Mouse (Mus musculus) hindbrain, embryonic 15.5 days (tissue): ENCODE data around the gene Clspn. TPM values are rescaled to one million over a fixed set of nuclear protein-coding genes. Genes with fewer than 3 reads are reported as not detected.

Experiments
- ATAC-seq: fragments of 200-750 bp; cut with Nextera tagmentation; 2 replicates; pipeline ENCODE4 v1.8.0; 2017; ENCODE audit warnings: low read depth, moderate number of reproducible peaks, moderate TSS enrichment; ENCODE audit not compliant: low FRiP score
- H3K27ac ChIP-seq: fragments of 300-500 bp; sonication (generic); replicated peaks from 2 replicates; pipeline ENCODE4 v1.5.1; 2015; ENCODE audit warnings: mild to moderate bottlenecking, inconsistent platforms
- H3K27me3 ChIP-seq: fragments of 300-500 bp; sonication (generic); 2 replicates; pipeline ENCODE4 v1.6.1; 2015; ENCODE audit warnings: control low read depth, inconsistent platforms
- H3K36me3 ChIP-seq: fragments of 300-500 bp; sonication (generic); 2 replicates; pipeline ENCODE4 v1.6.1; 2015; ENCODE audit warnings: control low read depth, inconsistent platforms
- H3K4me1 ChIP-seq: fragments of 300-500 bp; sonication (generic); replicated peaks from 2 replicates; pipeline ENCODE4 v1.6.1; 2015; ENCODE audit warnings: control low read depth, inconsistent platforms
- H3K4me2 ChIP-seq: fragments of 300-500 bp; sonication (generic); 2 replicates; pipeline ENCODE4 v1.6.1; 2015; ENCODE audit warnings: moderate library complexity, mild to moderate bottlenecking, inconsistent platforms
- H3K4me3 ChIP-seq: fragments of 300-500 bp; sonication (generic); 2 replicates; pipeline ENCODE4 v1.5.1; 2015; ENCODE audit warnings: mild to moderate bottlenecking, inconsistent platforms
- H3K9ac ChIP-seq: fragments of 300-500 bp; sonication (generic); 2 replicates; pipeline ENCODE4 v1.6.1; 2015; ENCODE audit warnings: inconsistent platforms
- H3K9me3 ChIP-seq: fragments of 300-500 bp; sonication (generic); 2 replicates; pipeline ENCODE4 v1.6.1; 2016; ENCODE audit warnings: control low read depth, inconsistent platforms
- WGBS: fragments of 180-500 bp; shearing (Covaris S2); methylation state at CpG from one replicate; pipeline ENCODE4 v1.1.7; 2015; 5-methylcytosine and 5-hydroxymethylcytosine counted together
- polyA plus RNA-seq: library from polyadenylated mRNA; unstranded; fragments of >200 nt; fragmentation: Nextera tagmentation; extraction: Ambion mirVana; gene quantifications from 2 replicates; pipeline ENCODE4 v1.2.1, GENCODE M21; 2015

Clspn gene
- polyA plus RNA-seq, 1 experiment from 2014 or later: 9.5 TPM

DNA sequence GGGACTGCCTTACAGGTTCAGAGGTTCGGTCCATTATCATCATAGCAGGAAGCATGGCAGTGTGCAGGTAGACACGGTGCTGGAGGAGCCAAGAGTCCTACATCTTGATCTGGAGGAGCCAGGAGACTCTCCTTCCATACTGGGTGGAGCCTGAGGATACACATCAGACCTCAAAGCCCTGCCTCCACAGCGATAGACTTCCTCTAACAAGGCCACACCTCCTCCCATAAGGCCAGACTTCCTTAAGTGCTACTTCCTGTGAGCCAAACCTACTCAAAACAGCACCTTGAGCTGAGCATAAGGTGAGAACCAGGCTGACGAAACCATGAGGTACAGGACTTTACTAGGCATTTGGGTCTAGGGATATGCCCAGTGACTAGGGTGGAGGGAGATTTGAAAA is 59.6 kb downstream of the Clspn start:
- Histone ChIP-seq H3K4me3 (no peak overlapping the region), H3K9ac (no peak overlapping the region), H3K4me1 (peaks cover 19% of the 10 kb centered on the region), H3K9me3 (no peaks in the 10 kb centered on the region), H3K4me2 (no peak overlapping the region), H3K27ac (no peak overlapping the region), H3K36me3 (no peaks in the 10 kb centered on the region), H3K27me3 (peaks cover 7% of the 10 kb centered on the region; the same call in 1 of the 2 replicates)
- no peak for ATAC-seq
- 92% methylated on average over 4 of the region's 4 CpGs for WGBS

- Histone ChIP-seq H3K4me3 (peak overlapping the region; percentile 35), H3K9ac (peak overlapping the region; percentile 43), H3K4me1 (peaks cover 13% of the 10 kb centered on the region), H3K4me2 (peak overlapping the region; percentile 65), H3K36me3 (no peaks in the 10 kb centered on the region), H3K9me3 (no peaks in the 10 kb centered on the region), H3K27me3 (peaks cover 12% of the 10 kb centered on the region), H3K27ac (no peak overlapping the region)
- 3% methylated on average over 33 of the region's 33 CpGs for WGBS
- peak; percentile 34; the same call in 1 of the 2 replicates for ATAC-seq
Measured at GRCm38 (mm10) chr4:126619691-126620330, 63.1 kb downstream of the Clspn start.

DNA sequence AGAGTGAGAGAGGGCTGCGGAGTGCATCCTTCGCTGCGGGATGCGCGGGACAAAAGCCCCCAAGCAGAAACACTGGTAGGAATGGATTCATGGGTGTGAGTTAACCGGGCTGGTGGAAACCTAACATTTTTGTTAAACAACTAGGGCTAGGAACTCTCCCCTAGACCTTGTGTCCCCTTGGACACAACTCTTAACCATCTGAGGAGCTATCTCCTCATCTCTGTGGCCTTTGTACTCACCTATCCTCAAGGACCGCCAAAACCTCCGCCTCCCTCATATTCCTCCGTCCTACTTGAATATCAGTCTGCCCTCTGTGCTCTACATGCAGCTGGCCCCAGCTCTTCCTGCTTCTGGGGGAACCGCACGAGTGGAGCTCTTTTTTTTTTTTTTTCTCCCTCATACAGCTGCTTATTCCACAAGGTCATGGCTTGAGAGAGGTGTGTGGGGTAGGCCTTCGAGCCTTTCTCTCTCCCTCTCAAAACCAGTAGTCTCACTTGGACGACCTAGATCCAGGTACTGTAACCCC is 63.7 kb downstream of the Clspn start:
- peak; percentile 15; the same call in 1 of the 2 replicates for ATAC-seq
- H3K9ac ChIP-seq: peak overlapping the region; percentile 43
- no peaks in the 10 kb centered on the region for H3K36me3 ChIP-seq
- WGBS: 17% methylated on average over 13 of the region's 13 CpGs
- H3K4me3 ChIP-seq: peak overlapping the region; percentile 35
- peaks cover 13% of the 10 kb centered on the region for H3K4me1 ChIP-seq
- no peak overlapping the region for H3K27ac ChIP-seq
- no peaks in the 10 kb centered on the region for H3K9me3 ChIP-seq
- peaks cover 12% of the 10 kb centered on the region for H3K27me3 ChIP-seq
- H3K4me2 ChIP-seq: peak overlapping the region; percentile 65

- Histone ChIP-seq H3K9ac (no peak overlapping the region), H3K27me3 (0 out of 2 replicates have a peak, but pooled peaks cover 2% of the 10 kb centered on the region), H3K4me1 (peaks cover 12% of the 10 kb centered on the region), H3K4me3 (no peak overlapping the region), H3K27ac (no peak overlapping the region), H3K36me3 (no peaks in the 10 kb centered on the region), H3K9me3 (no peaks in the 10 kb centered on the region), H3K4me2 (peak overlapping the region; percentile 41)
- 3% methylated on average over 23 of the region's 23 CpGs for whole genome bisulfite sequencing
- ATAC-seq: no peak
Measured at GRCm38 (mm10) chr4:126627021-126627681, 70.4 kb downstream of the Clspn start.

DNA sequence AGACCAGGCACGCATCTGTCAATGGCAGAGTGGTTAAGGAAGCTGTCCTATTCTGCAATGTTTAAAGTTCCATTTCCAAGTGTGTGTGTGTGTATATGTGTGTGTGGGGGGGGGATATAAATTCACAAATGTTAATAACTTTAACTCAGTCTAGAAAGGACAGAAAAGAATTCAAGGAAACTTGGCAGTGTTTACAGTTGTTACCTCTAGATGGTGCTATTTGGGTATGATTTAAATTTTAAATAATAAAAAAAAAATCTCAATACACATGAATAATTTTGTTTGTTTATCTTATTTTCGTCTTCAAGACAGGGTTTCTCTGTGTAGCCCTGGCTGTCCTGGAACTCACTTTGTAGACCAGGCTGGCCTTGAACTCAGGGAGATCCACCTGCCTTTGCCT is 75.2 kb downstream of the Clspn start:
- H3K27me3 ChIP-seq: peaks cover 8% of the 10 kb centered on the region; the same call in 1 of the 2 replicates
- H3K4me1 ChIP-seq: peaks cover 18% of the 10 kb centered on the region
- no peaks in the 10 kb centered on the region for H3K36me3 ChIP-seq
- no peak overlapping the region for H3K27ac ChIP-seq
- WGBS: 49% methylated on average over 2 of the region's 2 CpGs
- no peak for ATAC-seq
- no peak overlapping the region for H3K9ac ChIP-seq
- no peak overlapping the region for H3K4me3 ChIP-seq
- H3K9me3 ChIP-seq: no peaks in the 10 kb centered on the region
- H3K4me2 ChIP-seq: no peak overlapping the region

DNA sequence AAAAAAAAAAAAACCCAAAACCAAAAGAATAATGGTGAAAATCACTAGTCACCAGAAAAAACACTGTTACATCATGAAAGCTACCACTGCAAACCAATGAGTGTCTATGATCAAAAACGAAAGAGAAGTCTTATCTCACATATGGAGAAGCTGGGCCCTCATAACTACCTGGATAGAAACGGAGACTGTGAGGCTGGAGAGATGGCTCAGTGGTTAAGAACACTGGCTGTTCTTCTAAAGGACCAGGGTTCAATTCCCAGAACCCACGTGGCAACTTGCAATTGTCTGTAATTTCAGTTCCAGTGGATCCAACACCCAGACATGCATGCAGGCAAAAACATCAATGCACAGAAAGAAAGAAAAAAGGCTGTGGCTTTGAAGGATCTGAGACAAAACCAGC is 75.9 kb downstream of the Clspn start:
- ATAC-seq: no peak
- Histone ChIP-seq H3K27me3 (peaks cover 11% of the 10 kb centered on the region; the same call in 1 of the 2 replicates), H3K9me3 (no peaks in the 10 kb centered on the region), H3K27ac (no peak overlapping the region), H3K9ac (no peak overlapping the region), H3K4me2 (no peak overlapping the region), H3K4me3 (no peak overlapping the region), H3K4me1 (peaks cover 11% of the 10 kb centered on the region; the same call in 1 of the 2 replicates), H3K36me3 (no peaks in the 10 kb centered on the region)
- WGBS: 68% methylated on average over 3 of the region's 3 CpGs

DNA sequence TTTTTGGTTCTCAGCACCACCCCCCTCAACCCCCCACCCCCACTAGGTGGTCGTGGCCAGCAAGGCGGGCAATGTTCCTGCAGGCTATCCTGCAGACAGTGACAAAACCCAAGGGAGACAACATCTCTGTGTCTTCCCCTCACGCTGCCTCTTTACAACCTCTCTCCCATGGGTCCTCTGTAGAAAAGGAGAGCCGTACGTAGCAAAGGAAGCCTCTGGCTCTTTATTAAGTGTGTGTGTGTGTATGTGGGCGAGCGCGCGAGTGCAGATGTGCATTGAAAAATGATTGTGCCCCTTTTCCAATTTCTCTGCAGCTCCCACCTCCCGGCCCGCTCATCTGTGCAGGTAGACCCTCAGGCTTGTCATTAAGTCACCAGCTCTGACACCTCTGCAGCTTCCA is 79.6 kb downstream of the Clspn start:
- H3K9ac ChIP-seq: no peak overlapping the region
- ATAC-seq: no peak

GRCm38 (mm10) chr4:126637446-126637845 is 80.7 kb downstream of the Clspn start:
- Histone ChIP-seq H3K4me1 (peaks cover 15% of the 10 kb centered on the region), H3K27ac (no peak overlapping the region), H3K4me2 (no peak overlapping the region), H3K4me3 (no peak overlapping the region), H3K9me3 (no peaks in the 10 kb centered on the region), H3K36me3 (no peaks in the 10 kb centered on the region), H3K9ac (no peak overlapping the region), H3K27me3 (peaks cover 14% of the 10 kb centered on the region; the same call in 1 of the 2 replicates)
- 60% methylated on average over 4 of the region's 4 CpGs for WGBS
- ATAC-seq: no peak

More for the DNA sequence above, 79.6 kb downstream of the Clspn start:
- no peak overlapping the region for H3K27ac ChIP-seq
- 21% methylated on average over 11 of the region's 11 CpGs for whole genome bisulfite sequencing
- peak overlapping the region; percentile 46 for H3K4me2 ChIP-seq
- H3K9me3 ChIP-seq: no peaks in the 10 kb centered on the region
- H3K27me3 ChIP-seq: peaks cover 14% of the 10 kb centered on the region; the same call in 1 of the 2 replicates
- peak overlapping the region; percentile 1; the same call in 1 of the 2 replicates for H3K4me3 ChIP-seq
- H3K36me3 ChIP-seq: no peaks in the 10 kb centered on the region
- peaks cover 15% of the 10 kb centered on the region for H3K4me1 ChIP-seq

DNA sequence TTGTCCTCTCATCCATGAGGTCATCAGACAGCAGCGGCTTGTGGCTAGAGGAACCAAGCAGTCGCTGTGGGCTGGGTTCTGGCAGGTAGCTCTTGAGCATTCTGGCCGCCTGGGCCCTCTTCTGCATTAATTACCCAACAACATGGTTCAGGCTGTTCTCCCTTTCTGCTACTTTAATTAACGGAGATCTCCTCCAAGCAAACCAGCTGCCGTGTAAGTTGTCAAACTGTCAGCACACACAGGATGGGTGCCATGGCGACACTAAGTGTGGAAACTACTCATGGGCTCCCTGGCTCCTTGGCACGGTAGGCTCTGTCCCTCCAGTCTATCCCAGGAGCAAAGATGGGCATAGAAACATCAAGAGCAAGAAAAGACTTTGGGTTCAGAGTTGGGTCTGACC is 82.6 kb downstream of the Clspn start:
- no peak overlapping the region for H3K4me2 ChIP-seq
- no peak overlapping the region for H3K9ac ChIP-seq
- ATAC-seq: no peak
- no peak overlapping the region for H3K4me3 ChIP-seq
- H3K9me3 ChIP-seq: no peaks in the 10 kb centered on the region
- WGBS: 32% methylated on average over 7 of the region's 7 CpGs
- H3K4me1 ChIP-seq: peaks cover 17% of the 10 kb centered on the region
- H3K27ac ChIP-seq: no peak overlapping the region
- no peaks in the 10 kb centered on the region for H3K36me3 ChIP-seq
- H3K27me3 ChIP-seq: peaks cover 11% of the 10 kb centered on the region; the same call in 1 of the 2 replicates

DNA sequence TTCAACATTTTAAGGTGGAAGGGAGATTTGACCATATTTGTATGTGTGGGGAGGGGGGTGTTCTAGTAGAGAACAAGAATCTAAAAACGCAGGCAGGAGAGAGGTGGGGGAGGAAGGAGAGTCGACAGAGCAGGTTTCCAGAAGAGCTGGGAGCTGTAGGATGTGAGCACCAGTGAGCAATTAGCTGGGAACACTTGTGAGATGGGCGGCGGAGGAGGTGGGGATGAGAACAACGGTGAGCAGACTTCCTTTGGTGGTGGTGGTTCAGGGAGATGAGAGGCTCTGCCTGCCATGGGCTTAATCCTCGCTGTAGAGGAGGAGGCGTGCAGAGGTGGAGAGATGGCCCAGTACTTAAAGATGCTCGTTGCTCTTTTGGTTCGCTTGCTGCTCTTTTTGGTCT is 85.2 kb downstream of the Clspn start:
- Histone ChIP-seq H3K4me3 (no peak overlapping the region), H3K9ac (no peak overlapping the region), H3K9me3 (no peaks in the 10 kb centered on the region), H3K4me1 (peaks cover 14% of the 10 kb centered on the region), H3K4me2 (no peak overlapping the region), H3K36me3 (no peaks in the 10 kb centered on the region), H3K27ac (no peak overlapping the region), H3K27me3 (0 out of 2 replicates have a peak, but pooled peaks cover 6% of the 10 kb centered on the region)
- no peak for ATAC-seq
- 52% methylated on average over 9 of the region's 9 CpGs for WGBS
